Mouse (Mus musculus) limb, embryonic 14.5 days (tissue): Measurements from ENCODE around the gene Rac2. TPM values are rescaled to one million over a fixed set of nuclear protein-coding genes. Genes with fewer than 3 reads are reported as not detected.

Experiments
- ATAC-seq: fragments of 200-750 bp; cut with Nextera tagmentation; 2 replicates; pipeline ENCODE4 v1.8.0; 2017; ENCODE audit warnings: low read depth, moderate number of reproducible peaks, moderate TSS enrichment; ENCODE audit not compliant: low FRiP score
- DNase-seq: peaks from one replicate; pipeline ENCODE4 v3.0.0-alpha.2; 2015; ENCODE audit warnings: low spot score
- H3K27ac ChIP-seq: fragments of 300-500 bp; sonication (generic); replicated peaks from 2 replicates; pipeline ENCODE4 v1.5.1; 2014; ENCODE audit warnings: low read depth, mild to moderate bottlenecking, low read length, moderate library complexity, mixed read lengths
- H3K27me3 ChIP-seq: fragments of 300-500 bp; sonication (generic); 2 replicates; pipeline ENCODE4 v1.6.1; 2014; ENCODE audit warnings: low read length, mixed read lengths; ENCODE audit not compliant: control insufficient read depth, insufficient read depth
- H3K36me3 ChIP-seq: fragments of 300-500 bp; sonication (generic); 2 replicates; pipeline ENCODE4 v1.6.1; 2014; ENCODE audit warnings: mild to moderate bottlenecking, low read length, moderate library complexity, mixed read lengths; ENCODE audit not compliant: control insufficient read depth, insufficient read depth
- H3K4me1 ChIP-seq: fragments of 300-500 bp; sonication (generic); 2 replicates; pipeline ENCODE4 v1.6.1; 2014; ENCODE audit warnings: antibody characterized with exemption, low read length, mixed read lengths; ENCODE audit not compliant: control insufficient read depth, insufficient read depth
- H3K4me2 ChIP-seq: fragments of 300-500 bp; sonication (generic); replicated peaks from 2 replicates; pipeline ENCODE4 v1.6.1; 2014; ENCODE audit warnings: low read depth, mild to moderate bottlenecking, low read length, moderate library complexity; ENCODE audit not compliant: severe bottlenecking
- H3K4me3 ChIP-seq: fragments of 300-500 bp; sonication (generic); replicated peaks from 2 replicates; pipeline ENCODE4 v1.5.1; 2014; ENCODE audit warnings: low read length
- H3K9ac ChIP-seq: fragments of 300-500 bp; sonication (generic); 2 replicates; pipeline ENCODE4 v1.6.1; 2014; ENCODE audit warnings: mild to moderate bottlenecking, low read depth, low read length, moderate library complexity; ENCODE audit not compliant: severe bottlenecking
- H3K9me3 ChIP-seq: fragments of 300-500 bp; sonication (generic); 2 replicates; pipeline ENCODE4 v1.6.1; 2016; ENCODE audit warnings: low read length; ENCODE audit not compliant: control insufficient read depth
- POLR2A ChIP-seq: fragments of 200-500 bp; IDR thresholded peaks from 2 replicates; pipeline ENCODE4 v1.8.0; 2012; ENCODE audit warnings: inconsistent platforms, mild to moderate bottlenecking, moderate library complexity, borderline replicate concordance; ENCODE audit not compliant: insufficient read depth, insufficient read length; ENCODE audit errors: extremely low read depth
- WGBS: fragments of 180-500 bp; shearing (Covaris S2); extraction: QIAGEN DNeasy Blood & Tissue Kit; methylation state at CpG from one replicate; pipeline ENCODE4 v1.1.7; 2014; 5-methylcytosine and 5-hydroxymethylcytosine counted together
- polyA plus RNA-seq, 2 experiments: library from polyadenylated mRNA; depleted of rRNA in 1 of 2; stranded (reverse) in 1 of 2; unstranded in 1 of 2; fragments of >200 nt; fragmentation: Nextera tagmentation in 1 of 2; extraction: Ambion mirVana in 1 of 2; gene quantifications; 2 replicates each; pipeline versions ENCODE4 v1.2.1 to v1.2.3; 2012 to 2014

The Rac2 gene
- polyA plus RNA-seq (2012; rRNA removed) (15.9 and 21.9 TPM in 2 replicates), polyA plus RNA-seq (2014; fragmentation: Nextera tagmentation; extraction: Ambion mirVana) (34.2 and 38.2 TPM in 2 replicates)

DNA sequence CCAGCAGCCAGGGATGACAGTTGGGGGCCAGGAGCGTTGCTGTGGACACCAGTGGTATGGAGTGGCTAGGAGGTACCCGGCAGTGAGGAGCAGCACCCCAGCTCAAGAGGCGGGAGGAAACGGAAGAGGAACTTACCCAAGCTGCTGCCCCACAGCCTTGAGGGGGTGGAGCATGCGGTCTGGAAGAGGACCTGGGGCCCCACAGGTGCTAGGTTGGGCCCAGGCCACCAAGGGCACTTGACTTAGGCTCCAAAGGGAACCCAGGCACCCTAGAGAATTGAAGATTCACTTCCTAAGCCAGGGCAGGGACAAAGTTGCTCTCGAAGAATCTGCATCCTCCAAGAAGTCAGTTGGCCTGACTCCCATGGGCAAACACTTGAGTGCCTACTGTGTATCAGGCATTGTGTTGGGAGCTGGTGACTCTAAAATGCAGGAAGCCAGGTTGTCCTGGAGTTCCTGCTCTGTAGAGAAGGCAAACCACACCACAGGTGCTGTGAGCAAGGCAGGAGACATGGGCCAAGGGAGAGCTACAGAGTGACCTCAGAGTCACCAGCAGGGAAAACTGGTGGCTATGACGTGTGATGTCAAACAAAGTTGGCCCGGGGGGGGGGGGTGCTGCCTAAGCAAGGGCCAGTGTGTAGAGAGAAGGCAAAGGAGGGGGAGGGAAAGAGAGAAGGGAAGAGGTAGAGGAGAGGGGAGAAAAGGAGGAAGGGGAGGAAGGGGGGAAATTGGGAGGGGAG lies at the start of gene Rac2:
TSS of gene Rac2 (minus strand) at position 126 of the 740 bp plus-strand sequence.
- 81% methylated on average over 8 of the region's 8 CpGs for WGBS
- no peaks in the 10 kb centered on the region for H3K27me3 ChIP-seq

GRCm38 (mm10) chr15:78616973-78617372 lies 44.4 kb upstream of the Rac2 start:
- Histone ChIP-seq H3K4me3 (no peak overlapping the region), H3K4me1 (no peaks in the 10 kb centered on the region), H3K27me3 (no peaks in the 10 kb centered on the region), H3K4me2 (no peak overlapping the region), H3K36me3 (no peaks in the 10 kb centered on the region), H3K9me3 (no peaks in the 10 kb centered on the region), H3K9ac (no peak overlapping the region), H3K27ac (no peak overlapping the region)
- DNase-seq (no peak), ATAC-seq (no peak)
- WGBS, result 78% methylated on average over 2 of the region's 2 CpGs
- TF ChIP-seq POLR2A, result no peak

More for the DNA sequence above, at the start of gene Rac2:
- Histone ChIP-seq H3K4me2 (no peak within 1 kb of the TSS), H3K9me3 (no peaks in the 10 kb centered on the region), H3K4me1 (no peaks in the 10 kb centered on the region), H3K27ac (no peak within 1 kb of the TSS), H3K9ac (no peak within 1 kb of the TSS), H3K4me3 (no peak within 1 kb of the TSS), H3K36me3 (no peaks in the 10 kb centered on the region)
- ATAC-seq, result no peak
- no peak for DNase-seq
- no peak for TF ChIP-seq POLR2A

GRCm38 (mm10) chr15:78614536-78614935 lies 42.0 kb upstream of the Rac2 start:
- no peaks in the 10 kb centered on the region for H3K9me3 ChIP-seq
- no peak overlapping the region for H3K4me3 ChIP-seq
- H3K27ac ChIP-seq, result no peak overlapping the region
- H3K9ac ChIP-seq, result no peak overlapping the region
- no peak for TF ChIP-seq POLR2A
- DNase-seq, result no peak
- no peak overlapping the region for H3K4me2 ChIP-seq
- ATAC-seq, result no peak
- H3K4me1 ChIP-seq, result peaks cover 7% of the 10 kb centered on the region; the same call in 1 of the 2 replicates
- no peaks in the 10 kb centered on the region for H3K27me3 ChIP-seq
- 87% methylated on average over 7 of the region's 7 CpGs for WGBS
- no peaks in the 10 kb centered on the region for H3K36me3 ChIP-seq

DNA sequence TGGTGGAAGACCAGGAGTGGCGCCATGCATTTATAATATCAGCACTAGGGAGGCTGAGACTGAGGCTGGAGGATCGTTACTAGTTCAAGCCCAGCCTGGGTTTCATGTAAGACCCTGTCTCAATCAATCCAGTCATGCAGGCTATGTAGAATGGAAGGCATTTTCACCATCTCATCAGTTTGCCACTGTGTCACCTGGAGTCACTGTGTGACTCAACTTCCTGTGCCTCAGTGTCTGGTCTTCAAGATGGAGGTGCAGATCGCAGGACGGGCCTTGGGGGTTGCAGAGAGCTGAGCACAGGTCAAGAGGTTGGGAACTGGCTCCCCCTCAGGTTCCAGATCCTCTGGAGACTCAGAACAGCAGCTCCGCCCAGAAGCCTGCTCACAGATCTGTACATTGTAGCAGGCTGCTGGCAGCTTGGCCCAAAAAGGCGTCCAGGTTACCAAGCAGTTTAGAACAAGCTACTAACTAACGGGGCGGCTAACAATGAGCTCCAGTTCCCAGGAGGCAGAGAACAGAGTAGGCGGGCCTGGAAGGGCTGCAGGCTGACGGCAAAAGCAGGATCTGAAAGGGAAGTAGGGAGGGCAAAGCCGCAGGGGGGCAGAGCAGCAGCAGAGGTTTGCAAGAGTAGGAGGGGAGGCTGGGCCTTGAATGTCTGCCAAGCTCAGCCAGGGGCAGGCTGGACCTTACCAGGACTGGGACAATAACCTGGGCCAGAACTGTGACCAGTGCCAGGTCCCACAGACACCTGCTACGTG lies 38.3 kb upstream of the Rac2 start:
- Histone ChIP-seq H3K4me3 (no peak overlapping the region), H3K27ac (no peak overlapping the region), H3K4me2 (no peak overlapping the region), H3K9ac (no peak overlapping the region), H3K9me3 (no peaks in the 10 kb centered on the region), H3K27me3 (no peaks in the 10 kb centered on the region), H3K36me3 (no peaks in the 10 kb centered on the region), H3K4me1 (peaks cover 7% of the 10 kb centered on the region; the same call in 1 of the 2 replicates)
- WGBS, result 43% methylated on average over 12 of the region's 12 CpGs
- TF ChIP-seq POLR2A, result no peak
- DNase-seq (no peak), ATAC-seq (no peak)

DNA sequence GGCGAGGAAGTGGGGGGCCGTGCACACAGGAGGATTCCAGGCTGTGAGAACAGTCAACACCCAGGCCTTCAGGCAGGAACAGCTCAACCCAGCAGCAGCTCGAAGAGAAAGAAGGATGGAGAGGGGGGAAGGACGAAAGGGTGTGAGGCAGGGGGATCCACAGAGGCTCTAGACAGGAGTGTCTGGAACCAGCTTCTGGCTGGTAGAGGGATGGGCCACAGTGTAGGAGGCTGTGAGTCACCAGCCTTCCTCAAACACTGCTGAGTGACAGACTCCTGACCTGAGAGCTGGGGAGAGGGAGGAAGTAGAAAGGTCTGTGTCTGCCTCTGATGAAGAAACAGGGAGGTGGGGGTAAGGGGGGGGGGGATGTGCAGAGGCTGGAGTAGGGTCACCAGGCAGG lies 34.9 kb upstream of the Rac2 start:
- WGBS, result 65% methylated on average over 4 of the region's 4 CpGs
- peaks cover 7% of the 10 kb centered on the region; the same call in 1 of the 2 replicates for H3K4me1 ChIP-seq
- H3K27me3 ChIP-seq, result no peaks in the 10 kb centered on the region
- H3K4me2 ChIP-seq, result no peak overlapping the region
- H3K36me3 ChIP-seq, result no peaks in the 10 kb centered on the region
- DNase-seq (no peak), ATAC-seq (no peak)
- H3K27ac ChIP-seq, result no peak overlapping the region
- H3K9ac ChIP-seq, result no peak overlapping the region
- no peak overlapping the region for H3K4me3 ChIP-seq
- no peak for TF ChIP-seq POLR2A
- H3K9me3 ChIP-seq, result no peaks in the 10 kb centered on the region
